Mouse (Mus musculus): Measurements from ENCODE around the gene Dsn1. TPM values are rescaled to one million over a fixed set of nuclear protein-coding genes. Genes with fewer than 3 reads are reported as not detected.

The Dsn1 gene
- 20.3 TPM for polyA plus RNA-seq (2017; shearing (Covaris generic))

DNA sequence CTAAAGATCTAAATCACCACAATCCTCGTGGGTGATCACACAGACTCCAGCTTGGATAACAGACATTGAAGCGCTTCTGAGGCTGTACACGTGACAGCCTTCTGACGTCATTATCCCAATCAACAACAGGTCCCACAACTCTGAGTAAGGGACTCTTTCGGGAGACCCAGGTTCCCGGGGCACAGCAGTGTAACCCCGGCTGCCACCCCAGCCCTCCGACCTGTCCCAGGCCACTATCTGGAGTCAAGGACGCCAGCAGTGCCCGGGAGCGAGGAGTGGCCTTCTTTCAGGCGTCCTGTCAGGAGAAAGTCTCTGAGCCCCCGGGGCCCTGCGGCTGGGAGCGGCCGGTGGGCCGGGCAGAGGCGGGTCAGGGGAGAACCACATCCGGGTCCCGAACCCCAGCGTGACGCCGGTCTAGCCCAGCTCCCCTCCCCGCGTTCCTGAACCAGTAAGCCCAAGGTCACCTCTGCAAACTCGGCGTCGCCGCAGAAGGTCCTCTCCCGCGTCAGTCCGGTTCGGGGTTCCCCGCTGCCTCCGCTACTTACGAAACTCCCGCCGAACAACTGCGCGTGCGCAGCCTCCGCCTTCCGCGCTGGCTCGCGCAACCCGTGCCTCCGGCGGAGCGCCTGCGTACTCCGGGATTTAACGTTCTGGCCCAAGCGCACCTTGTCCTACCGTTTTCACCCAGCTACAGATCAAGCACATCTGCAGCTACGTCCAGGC is at the start of gene Dsn1:
TSS of gene Dsn1 (minus strand) at position 644 of the 723 bp plus-strand sequence.

DNA sequence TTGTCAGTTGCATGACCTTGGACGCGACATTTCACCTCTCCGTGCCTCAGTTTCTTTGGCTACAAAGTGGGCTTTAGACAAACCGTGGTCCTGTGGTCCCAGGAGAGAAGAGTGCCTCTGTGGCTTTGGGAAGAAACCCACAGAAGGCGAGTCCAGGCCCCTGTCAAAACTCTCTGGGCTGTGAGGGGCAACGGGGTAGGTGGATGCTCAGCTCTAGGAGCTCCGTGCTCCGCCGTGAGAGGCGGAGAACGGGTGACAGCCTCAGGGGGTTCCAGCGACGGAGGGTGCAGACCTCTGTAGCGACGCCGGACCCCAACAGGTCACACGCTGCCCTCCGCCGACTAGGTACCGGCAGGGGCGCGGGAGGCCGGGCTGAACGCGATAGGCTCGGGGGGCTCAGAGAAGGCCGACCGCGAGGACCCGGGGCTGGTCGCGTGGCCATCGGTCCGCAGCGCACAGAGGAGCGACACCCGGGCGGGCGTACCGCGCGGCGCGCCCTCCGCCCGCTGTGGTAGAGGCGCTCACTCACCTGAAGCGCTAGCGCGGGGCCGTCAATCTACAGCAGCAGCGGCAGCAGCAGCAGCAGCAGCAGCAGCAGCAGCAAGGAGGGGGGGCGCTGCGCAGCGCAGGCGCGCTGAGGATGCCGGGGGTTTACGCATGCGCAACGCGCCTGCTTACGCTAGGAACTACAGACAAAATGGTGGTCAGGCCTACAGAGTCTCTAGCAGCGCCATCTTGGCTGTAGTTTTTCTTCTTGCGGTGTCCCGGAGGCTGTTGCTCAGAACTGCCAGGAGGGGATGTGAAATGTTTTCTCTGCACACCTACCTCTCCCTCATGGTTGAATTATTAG is 15.3 kb downstream of the Dsn1 start, which contains the start of gene Ndrg3:
TSS of gene Ndrg3 (minus strand) at position 587 of the 850 bp plus-strand sequence.

Other genes starting within 250 kb of the Dsn1 start
- 1.9 TPM for gene Myl9, start 231.7 kb downstream of the Dsn1 start, polyA plus RNA-seq (2017; shearing (Covaris generic))
- gene Tgif2, start 167.1 kb downstream of the Dsn1 start, polyA plus RNA-seq (2017; shearing (Covaris generic)) = 92.8 TPM
- 3.2 TPM for gene 4930518I15Rik, start 149.2 kb downstream of the Dsn1 start, polyA plus RNA-seq (2017; shearing (Covaris generic))
- 93.0 TPM for gene Rab5if, start 144.0 kb downstream of the Dsn1 start, polyA plus RNA-seq (2017; shearing (Covaris generic))
- 62.0 TPM for gene Sla2, start 120.0 kb downstream of the Dsn1 start, polyA plus RNA-seq (2017; shearing (Covaris generic))
- 51.7 TPM for gene Ndrg3, start 15.1 kb downstream of the Dsn1 start, polyA plus RNA-seq (2017; shearing (Covaris generic))
- gene Soga1, start 72.1 kb upstream of the Dsn1 start, polyA plus RNA-seq (2017; shearing (Covaris generic)) = 0.39 TPM
- gene Tldc2, start 79.9 kb upstream of the Dsn1 start, polyA plus RNA-seq (2017; shearing (Covaris generic)) = not detected
- gene Samhd1, start 128.1 kb upstream of the Dsn1 start, polyA plus RNA-seq (2017; shearing (Covaris generic)) = 289 TPM
- 32.3 TPM for gene Rbl1, start 197.4 kb upstream of the Dsn1 start, polyA plus RNA-seq (2017; shearing (Covaris generic))

All from effector memory CD4-positive, alpha-beta T cell, adult 7 months (primary cell).